Mouse (Mus musculus): ENCODE results near the gene Slf2.

DNA sequence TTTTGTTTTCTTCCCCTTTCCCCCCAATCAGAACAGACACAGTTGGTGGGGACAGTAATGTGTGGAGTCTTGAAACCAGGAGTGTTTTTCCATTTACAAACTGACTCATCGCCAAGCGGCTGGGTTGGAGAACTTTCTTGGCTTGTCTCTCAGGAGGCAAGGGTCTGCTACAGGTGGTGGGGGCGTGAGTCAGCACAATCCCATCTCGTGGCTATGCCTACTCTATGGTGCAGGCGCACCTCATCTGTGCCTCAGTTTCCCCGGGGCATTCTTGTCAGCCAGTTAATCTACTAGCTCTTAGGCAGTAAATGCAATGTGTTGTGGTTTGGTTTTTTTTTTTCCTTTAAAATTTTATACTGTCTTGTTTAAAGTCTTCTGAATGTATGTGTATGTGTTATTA is 52.4 kb downstream of the Slf2 start:
- TF ChIP-seq CTCF (IDR thresholded peaks at IDR 0.05; ENCODE audit: control insufficient read depth, insufficient read depth, low read length) (no peak), POLR2A (IDR thresholded peaks at IDR 0.05; ENCODE audit: borderline replicate concordance, control insufficient read depth, low read depth, low read length) (no peak)

Data from bone marrow, adult 2 months (tissue).